Comparison of ENCODE assay signal across 26 mouse cellular contexts in genomic region chr7:98216713-98217112, GRCm38 (mm10). TPM values are rescaled to one million over a fixed set of nuclear protein-coding genes. Genes with fewer than 3 reads are reported as not detected.
DNase-seq lines count a peak whose midpoint lies in the region; ATAC-seq and TF ChIP-seq lines count a peak whose summit lies in the region.
"Had no signal": no experiment of that assay in that cellular context is flagged by ENCODE, and none has a peak within 500 bp of the region (broad histone marks: within the 10 kb centered on the region; RNA-seq: fewer than 3 reads in every experiment).

No protein-coding gene starts in this region.

- no peak for TF ChIP-seq CTCF in brain, embryonic 14.5 days (IDR thresholded peaks at IDR 0.05; ENCODE audit: borderline replicate concordance, extremely low read depth, insufficient read depth, insufficient read length)

- peak; percentile 16 to 35 for DNase-seq in cerebellum, postnatal 10 days
- DNase-seq in cerebellum, adult 9-10 months, result no peak
- peak; percentile 12 to 18 for DNase-seq in heart, adult 18-20 months
- DNase-seq in heart, adult 11 months, result no peak
- peak; percentile 21 for DNase-seq in midbrain, embryonic 11.5 days (ENCODE audit: low spot score, missing footprints)
- peak; percentile 70 for DNase-seq in brain, embryonic 14.5 days (ENCODE audit: low read depth)
- DNase-seq: adrenal gland, postnatal 25 days; cerebellum, adult 11 months; kidney, adult 2 months; kidney, postnatal 10 days; left cerebral cortex, postnatal 4 days; lung, postnatal 10 days; right cerebral cortex, adult 18-20 months; right cerebral cortex, postnatal 4 days; thymus, postnatal 14 days had no signal

- no peak overlapping the region for H3K9ac ChIP-seq in midbrain, embryonic 11.5 days (ENCODE audit: low read length)
- H3K9ac ChIP-seq in midbrain, embryonic 13.5 days (replicated peaks), result no peak overlapping the region
- H3K9ac ChIP-seq: embryonic facial prominence, embryonic 12.5 days; neural tube, embryonic 13.5 days had no signal

- H3K4me3 ChIP-seq in midbrain, embryonic 11.5 days (ENCODE audit: low read depth, low read length), result no peak overlapping the region
- H3K4me3 ChIP-seq in midbrain, embryonic 13.5 days (replicated peaks), result no peak overlapping the region
- H3K4me3 ChIP-seq: embryonic facial prominence, embryonic 12.5 days; erythroblast, embryonic 14.5 days; midbrain, embryonic 10.5 days; myocyte; neural tube, embryonic 13.5 days had no signal

- no peaks in the 10 kb centered on the region for H3K4me1 ChIP-seq in midbrain, embryonic 11.5 days (ENCODE audit: control insufficient read depth, insufficient read depth, low read length)
- no peaks in the 10 kb centered on the region for H3K4me1 ChIP-seq in midbrain, embryonic 13.5 days (replicated peaks)
- H3K4me1 ChIP-seq: embryonic facial prominence, embryonic 12.5 days; midbrain, embryonic 10.5 days had no signal

- no peak overlapping the region for H3K4me2 ChIP-seq in midbrain, embryonic 11.5 days
- H3K4me2 ChIP-seq in midbrain, embryonic 13.5 days (replicated peaks), result no peak overlapping the region
- H3K4me2 ChIP-seq: embryonic facial prominence, embryonic 12.5 days; heart, embryonic 11.5 days; neural tube, embryonic 13.5 days had no signal

- TF ChIP-seq POLR2A in brain, embryonic 14.5 days (IDR thresholded peaks at IDR 0.05; ENCODE audit: borderline replicate concordance, extremely low read depth, insufficient read depth, insufficient read length, poor library complexity, severe bottlenecking), result no peak

- H3K27me3 ChIP-seq in midbrain, embryonic 11.5 days (ENCODE audit: control insufficient read depth, insufficient read depth, low read length), result no peaks in the 10 kb centered on the region
- no peaks in the 10 kb centered on the region for H3K27me3 ChIP-seq in midbrain, embryonic 13.5 days
- H3K27me3 ChIP-seq: embryonic facial prominence, embryonic 12.5 days; neural tube, embryonic 13.5 days had no signal

- no peak for ATAC-seq in midbrain, embryonic 11.5 days (ENCODE audit: low FRiP score)
- no peak for ATAC-seq in midbrain, embryonic 13.5 days

- H3K27ac ChIP-seq in midbrain, embryonic 11.5 days (ENCODE audit: low read depth, low read length), result no peak overlapping the region
- no peak overlapping the region for H3K27ac ChIP-seq in midbrain, embryonic 13.5 days
- H3K27ac ChIP-seq: embryonic facial prominence, embryonic 12.5 days; midbrain, embryonic 10.5 days; neural tube, embryonic 13.5 days had no signal

- no peaks in the 10 kb centered on the region for H3K36me3 ChIP-seq in midbrain, embryonic 11.5 days (ENCODE audit: control insufficient read depth, insufficient read depth, low read length)
- no peaks in the 10 kb centered on the region; the same call in 1 of the 2 replicates for H3K36me3 ChIP-seq in midbrain, embryonic 13.5 days
- H3K36me3 ChIP-seq: embryonic facial prominence, embryonic 12.5 days; midbrain, embryonic 10.5 days had no signal

- H3K9me3 ChIP-seq in midbrain, embryonic 11.5 days (ENCODE audit: control insufficient read depth, low read length), result no peaks in the 10 kb centered on the region
- H3K9me3 ChIP-seq in midbrain, embryonic 13.5 days, result no peaks in the 10 kb centered on the region
- H3K9me3 ChIP-seq: embryonic facial prominence, embryonic 12.5 days; midbrain, embryonic 10.5 days; neural tube, embryonic 13.5 days had no signal

RNA-seq across cellular contexts. Expression of gene B3gnt6, which starts 17.4 kb away (rescaled TPM):
- not detected for total RNA-seq in heart, adult 18-20 months (2021)
- polyA plus RNA-seq in midbrain, embryonic 11.5 days (2014; fragmentation: Nextera tagmentation; extraction: Ambion mirVana), result 0.07 TPM in 1 of 2 replicates, not detected in the other
- polyA plus RNA-seq in midbrain, embryonic 13.5 days (2015; fragmentation: Nextera tagmentation; extraction: Ambion mirVana), result 0.07 and 0.10 TPM in 2 replicates
- polyA plus RNA-seq in brain, embryonic 14.5 days (2012; rRNA removed), result 0.27 and 0.32 TPM in 2 replicates
- total RNA-seq: gastrocnemius, postnatal 4 days; liver, adult 2 months had no signal
- polyA plus RNA-seq: embryonic facial prominence, embryonic 12.5 days; erythroblast, embryonic 14.5 days; heart, embryonic 11.5 days; heart, postnatal 0 days; intestine, embryonic 14.5 days; kidney, adult 2 months had no signal

RNA-seq across cellular contexts. Expression of gene Capn5, which starts 38.6 kb away (rescaled TPM):
- total RNA-seq in heart, adult 18-20 months (2021), result 1 to 10 TPM; 1.4 to 3.0 TPM
- polyA plus RNA-seq in midbrain, embryonic 11.5 days (2014; fragmentation: Nextera tagmentation; extraction: Ambion mirVana), result 3.5 and 3.7 TPM in 2 replicates
- polyA plus RNA-seq in midbrain, embryonic 13.5 days (2015; fragmentation: Nextera tagmentation; extraction: Ambion mirVana), result 10.1 and 10.8 TPM in 2 replicates
- polyA plus RNA-seq in brain, embryonic 14.5 days (2012; rRNA removed), result 20.1 and 25.7 TPM in 2 replicates

Comparison
In these comparisons a context has a peak if more than half of its experiments do, and no peak if none do; other contexts are left out.
1. DNase-seq: peak in cerebellum, postnatal 10 days (2 of 2), heart, adult 18-20 months (2 of 2), midbrain, embryonic 11.5 days (single experiment) and brain, embryonic 14.5 days (single experiment); none in cerebellum, adult 9-10 months (single experiment) and heart, adult 11 months (single experiment).